Mouse (Mus musculus) megakaryocyte-erythroid progenitor cell, adult 5-6 weeks (primary cell): ENCODE measurements around the gene Rbfox3. TPM values are rescaled to one million over a fixed set of nuclear protein-coding genes. Genes with fewer than 3 reads are reported as not detected.
"Not testable (repeated sequence)": the region's sequence is repeated elsewhere in the genome, so short reads cannot be mapped to it uniquely, and the experiment has no call there.

Source experiments
- ATAC-seq: replicated peaks from 2 replicates; pipeline ENCODE4 v1.8.0; 2016; ENCODE audit warnings: mild to moderate bottlenecking, inconsistent platforms; ENCODE audit not compliant: severe bottlenecking, poor library complexity, low FRiP score, low TSS enrichment
- total RNA-seq, 2 experiments: library from RNA; stranded (forward) in 1 of 2; stranded (reverse) in 1 of 2; fragments of 200-1000, 215-1000 nt in 1 of 2; fragments of >200 nt in 1 of 2; fragmentation: Nextera tagmentation in 1 of 2; gene quantifications; 2 replicates each; pipeline ENCODE4 v1.2.3; 2014 to 2017

Gene Rbfox3
- total RNA-seq, 2 experiments from 2014 or later: not detected

GRCm38 (mm10) chr11:118774777-118775176, 136.6 kb downstream of the Rbfox3 start:
- not testable (repeated sequence) for ATAC-seq

DNA sequence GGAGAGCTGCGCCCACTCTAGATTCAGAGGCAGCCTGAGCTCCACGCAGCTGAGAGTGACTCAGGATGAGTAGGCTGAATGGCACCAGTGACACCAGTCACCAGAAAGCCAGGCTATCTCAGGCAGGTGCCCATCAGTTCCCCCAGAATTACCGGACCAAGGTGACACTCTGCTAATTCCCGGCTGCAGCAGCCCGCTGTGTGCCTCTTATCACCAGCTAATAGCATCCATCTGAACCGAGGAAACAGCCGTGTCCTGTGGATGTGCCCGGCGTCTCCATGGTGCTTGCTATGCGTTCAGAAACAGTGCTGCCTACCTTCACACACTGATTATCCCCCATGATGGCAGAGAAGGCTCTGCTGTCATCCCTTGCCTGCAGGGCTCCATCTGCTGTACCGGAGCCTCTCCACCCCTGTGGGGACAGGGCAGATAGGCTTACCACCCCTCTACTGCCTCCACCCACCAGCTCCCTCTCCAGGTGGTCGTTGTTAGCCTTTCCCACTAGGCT, 138.3 kb downstream of the Rbfox3 start:
- no peak for ATAC-seq

DNA sequence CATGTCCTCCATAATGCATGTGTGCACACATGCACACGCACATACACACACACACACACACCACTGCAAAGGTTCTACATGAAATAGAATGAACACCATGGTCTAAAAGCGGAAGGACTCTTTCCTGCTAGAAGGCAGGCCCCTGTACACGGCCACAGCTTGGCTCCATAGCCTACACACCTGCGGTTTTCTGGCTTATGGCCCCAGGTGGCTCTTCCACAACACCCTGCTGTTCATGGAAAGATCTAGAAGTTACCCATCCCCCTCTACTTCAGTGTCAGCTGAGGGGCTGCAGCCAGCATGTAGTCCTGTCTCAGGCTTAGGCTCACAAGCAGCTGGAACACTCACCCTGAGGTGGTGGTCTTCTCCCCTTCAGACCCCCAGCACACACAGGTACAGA, 140.0 kb downstream of the Rbfox3 start:
- ATAC-seq: no peak

GRCm38 (mm10) chr11:118770789-118771188, 140.6 kb downstream of the Rbfox3 start:
- no peak for ATAC-seq

DNA sequence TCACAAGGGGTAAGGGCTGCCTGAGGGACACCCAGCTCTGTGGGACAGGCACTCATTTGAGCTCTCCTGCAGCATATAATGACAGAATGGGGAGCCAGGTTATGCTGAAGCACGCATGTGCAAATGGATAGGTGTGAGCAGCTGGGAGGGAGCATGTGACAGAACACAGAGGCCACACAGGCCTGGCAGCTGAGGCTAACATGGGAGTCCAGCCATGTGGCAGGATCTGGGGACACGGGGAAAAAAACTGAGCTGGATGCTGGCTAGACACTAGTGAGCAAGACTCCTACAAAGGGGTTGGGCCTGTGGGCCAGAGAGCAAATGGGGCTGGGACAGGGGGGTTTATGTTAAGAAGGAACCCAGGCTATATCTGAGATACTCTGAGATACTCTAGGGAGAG, 141.9 kb downstream of the Rbfox3 start:
- ATAC-seq: no peak

GRCm38 (mm10) chr11:118768441-118768840, 143.0 kb downstream of the Rbfox3 start:
- ATAC-seq: no peak

GRCm38 (mm10) chr11:118767411-118767810, 144.0 kb downstream of the Rbfox3 start:
- no peak for ATAC-seq

DNA sequence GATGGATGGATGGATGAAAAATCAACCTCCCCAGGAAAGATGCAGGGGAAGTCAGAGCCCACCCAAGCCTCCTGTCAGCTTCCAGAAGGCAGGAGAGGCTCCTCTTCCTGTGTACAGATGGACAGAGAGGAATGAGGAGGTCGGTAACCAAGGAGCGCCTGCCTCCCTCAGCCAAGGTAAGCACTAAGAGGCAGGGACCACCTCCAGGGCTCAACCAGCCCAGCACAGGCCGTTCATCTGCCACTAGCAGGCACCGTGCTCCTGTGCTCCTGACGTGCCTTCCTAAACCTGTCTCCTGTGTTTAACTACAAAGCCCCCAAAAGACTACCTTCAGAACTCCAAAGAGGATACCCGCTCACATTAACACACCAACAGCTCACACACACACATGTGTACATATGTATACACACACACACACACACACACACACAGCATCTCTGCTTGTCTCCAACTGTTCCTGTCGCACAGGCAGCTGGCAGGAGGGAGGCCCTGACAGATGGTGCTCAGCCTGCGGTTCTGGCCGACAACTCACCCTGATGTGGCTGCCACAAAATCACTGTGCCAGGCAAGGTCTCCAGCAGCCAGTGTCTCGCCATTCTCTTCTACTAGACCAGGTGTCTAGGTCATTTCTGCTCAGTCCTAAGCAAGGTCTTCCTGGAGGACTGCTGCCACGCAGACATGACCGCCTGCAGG, 151.0 kb downstream of the Rbfox3 start:
- ATAC-seq: no peak

DNA sequence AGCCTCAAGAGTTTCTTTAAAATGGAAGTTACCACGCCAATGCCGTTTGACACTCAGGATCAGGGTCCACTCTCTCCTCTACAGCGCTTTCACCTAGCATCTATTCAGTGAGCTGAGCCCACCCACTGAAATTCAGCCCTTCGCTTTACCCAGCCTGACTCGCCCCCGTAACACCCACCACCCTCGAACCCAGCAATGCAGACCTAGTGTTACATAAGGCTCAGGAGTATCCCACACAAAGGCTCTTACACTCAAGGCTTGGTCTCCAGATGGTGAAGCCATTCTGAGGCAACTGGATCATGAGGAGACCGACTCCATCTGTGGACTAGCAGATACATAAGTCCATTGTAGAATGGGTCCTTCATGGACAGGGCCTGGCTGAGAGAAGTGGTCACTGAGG, 152.2 kb downstream of the Rbfox3 start:
- no peak for ATAC-seq

DNA sequence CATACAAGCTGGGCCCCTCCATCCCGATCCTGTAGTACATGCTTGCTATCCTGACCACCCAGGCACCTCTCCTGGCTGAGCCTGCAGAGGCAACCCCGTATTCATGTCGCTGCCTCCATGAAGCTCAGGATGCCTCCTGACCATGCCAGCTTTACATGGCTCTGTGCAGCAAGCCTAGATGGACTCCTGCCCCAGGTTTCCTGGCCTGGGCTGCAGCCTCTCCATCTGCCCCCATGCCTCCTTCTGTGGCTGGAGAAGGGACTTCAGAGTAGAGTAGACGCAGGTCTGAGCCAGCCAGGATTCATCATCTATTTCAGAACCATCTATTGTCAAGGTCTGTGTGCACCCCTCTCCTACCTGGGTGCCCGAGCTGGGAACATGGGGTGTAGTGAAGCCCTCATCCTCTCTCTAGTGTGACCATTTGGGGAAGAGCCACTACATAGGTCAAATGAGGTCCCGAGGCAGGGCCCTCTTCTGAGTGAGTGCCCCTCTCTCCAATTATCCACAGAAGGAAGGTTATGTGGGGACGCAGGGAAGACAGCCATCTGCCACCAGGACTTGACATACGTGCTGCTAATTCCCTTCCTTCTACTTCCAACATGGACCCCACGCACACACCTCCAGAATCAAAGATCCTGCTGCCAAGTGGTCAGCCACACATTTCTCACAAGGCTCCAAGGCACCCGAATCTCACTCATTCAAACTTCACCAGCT, 153.0 kb downstream of the Rbfox3 start:
- no peak for ATAC-seq

DNA sequence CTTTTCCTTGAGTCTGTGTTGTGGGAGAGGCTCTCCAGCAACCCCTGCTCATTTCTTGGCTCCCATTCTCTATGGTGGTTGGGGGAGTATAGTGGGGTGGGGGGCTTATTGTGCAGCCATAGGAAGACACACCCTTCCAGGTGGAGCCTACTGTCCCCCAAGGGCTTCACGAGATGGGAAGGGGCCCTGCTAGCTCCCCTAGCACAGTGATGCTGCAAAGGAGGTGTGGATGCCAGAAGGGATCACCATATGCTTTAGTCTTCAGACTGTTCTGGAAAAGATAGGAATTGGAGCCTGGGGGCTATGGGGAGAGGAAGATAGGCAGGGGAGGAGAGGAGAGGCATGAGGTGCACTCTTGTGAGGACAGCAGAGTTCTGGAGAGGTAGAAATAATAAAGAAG, 153.9 kb downstream of the Rbfox3 start:
- no peak for ATAC-seq

GRCm38 (mm10) chr11:118755003-118755402, 156.4 kb downstream of the Rbfox3 start:
- no peak for ATAC-seq

- no peak for ATAC-seq
Observed at GRCm38 (mm10) chr11:118754535-118754934, 156.9 kb downstream of the Rbfox3 start.

- no peak for ATAC-seq
Observed at GRCm38 (mm10) chr11:118751879-118752616, 159.3 kb downstream of the Rbfox3 start.

GRCm38 (mm10) chr11:118750745-118751330, 160.6 kb downstream of the Rbfox3 start:
- ATAC-seq: no peak

DNA sequence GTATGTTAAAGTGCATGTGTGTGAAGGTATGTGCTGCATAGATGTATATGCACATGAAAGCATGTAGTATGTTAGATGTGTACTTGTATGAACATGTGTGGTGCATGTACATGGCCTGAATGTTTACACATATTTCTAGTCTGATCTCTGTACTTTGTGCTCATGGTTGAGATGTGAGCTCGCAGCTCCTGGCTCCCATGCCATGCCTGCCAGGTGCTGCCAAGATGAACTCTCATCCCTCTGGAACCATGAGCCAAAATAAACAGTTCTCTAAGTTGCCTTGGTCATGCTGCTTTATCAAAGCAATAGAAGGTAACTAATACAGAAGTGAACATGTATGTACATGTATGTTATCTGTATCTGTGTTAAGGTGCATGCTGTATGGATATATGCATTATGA, 161.9 kb downstream of the Rbfox3 start:
- ATAC-seq: no peak

DNA sequence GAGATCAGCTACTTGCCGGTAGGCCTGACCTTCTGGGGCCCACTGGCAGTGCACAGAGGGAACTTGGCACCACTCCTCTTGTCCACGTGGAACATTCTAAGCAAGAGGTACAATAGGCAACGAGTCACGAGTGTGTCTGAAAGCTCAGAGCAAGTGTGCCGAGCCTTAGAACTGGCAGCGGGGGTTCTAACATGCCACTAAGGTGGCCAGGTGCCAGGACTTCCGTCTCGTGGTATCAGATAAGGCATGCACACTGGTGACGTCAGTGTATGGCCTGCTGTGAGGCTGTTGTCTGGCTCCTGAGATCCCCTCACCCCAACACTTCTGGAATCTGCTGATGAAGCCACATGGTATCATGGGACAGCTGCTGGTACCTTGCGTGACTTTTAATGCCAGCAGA, 162.8 kb downstream of the Rbfox3 start:
- ATAC-seq: no peak

DNA sequence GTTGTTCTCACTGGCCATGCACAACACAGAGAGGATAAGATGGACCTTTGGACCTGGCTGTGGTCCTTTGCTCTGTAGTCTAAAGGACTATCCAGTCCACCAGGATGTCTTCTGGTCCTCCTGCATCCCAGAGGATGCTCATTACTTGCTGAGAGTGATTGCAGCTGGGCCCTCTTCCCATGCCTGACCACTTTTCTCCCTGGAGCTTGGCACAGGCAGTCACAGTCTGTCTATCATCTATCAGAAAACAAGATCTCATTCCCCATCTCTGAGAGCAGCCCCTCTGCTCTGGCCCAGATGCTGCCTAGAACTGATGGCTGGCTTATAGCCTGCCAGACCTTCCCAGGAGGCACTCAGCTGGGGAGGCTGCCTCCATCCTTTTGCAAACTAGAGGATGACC, 166.1 kb downstream of the Rbfox3 start:
- no peak for ATAC-seq

GRCm38 (mm10) chr11:118744782-118745181, 166.6 kb downstream of the Rbfox3 start:
- no peak for ATAC-seq

DNA sequence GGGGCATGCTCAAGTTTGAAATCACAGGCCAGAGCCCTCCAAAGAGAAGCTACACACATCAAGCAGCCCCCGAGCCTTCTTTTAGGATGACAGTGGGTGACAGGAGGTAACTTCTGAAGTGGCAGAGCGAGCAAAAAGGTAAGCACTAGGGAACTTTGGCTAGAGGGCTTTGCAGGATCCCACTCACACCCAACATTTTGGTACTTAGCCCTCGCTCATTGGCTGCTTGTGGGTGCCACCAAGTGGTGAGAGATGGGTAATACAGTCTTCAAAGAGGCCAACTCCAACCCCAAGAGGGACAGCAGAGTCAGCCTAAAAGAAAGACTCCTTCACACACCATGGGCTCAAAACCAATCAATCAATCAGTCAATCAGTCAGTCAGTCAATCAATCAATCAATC, 168.6 kb downstream of the Rbfox3 start:
- peak; percentile 56; the same call in 1 of the 2 replicates for ATAC-seq
